Mouse (Mus musculus) CH12.LX (cell line): ENCODE results near the gene Prss2. TPM values are rescaled to one million over a fixed set of nuclear protein-coding genes. Genes with fewer than 3 reads are reported as not detected.
"Not testable (repeated sequence)": the region's sequence is repeated elsewhere in the genome, so short reads cannot be mapped to it uniquely, and the experiment has no call there.

Experiments
- DNase-seq: peaks from one replicate; pipeline ENCODE4 v3.0.0-alpha.2; 2013; ENCODE audit errors: extremely low read depth
- H3K27ac ChIP-seq: 2 replicates; pipeline ENCODE4 v1.5.1; 2012; ENCODE audit warnings: low read depth, mild to moderate bottlenecking, control low read depth, moderate library complexity; ENCODE audit not compliant: insufficient read depth
- H3K27me3 ChIP-seq: replicated peaks from 2 replicates; pipeline ENCODE3; 2012; ENCODE audit warnings: inconsistent platforms
- H3K36me3 ChIP-seq, 2 experiments: replicated peaks in 1 of 2; 2 replicates each; pipeline versions ENCODE3 to v1.6.1; 2012; ENCODE audit warnings: inconsistent platforms in 1 of 2, low read length in 1 of 2, mild to moderate bottlenecking in 1 of 2, mixed read lengths in 1 of 2, moderate library complexity in 1 of 2; ENCODE audit not compliant: control insufficient read depth in 1 of 2, insufficient read depth in 1 of 2
- H3K4me1 ChIP-seq, 2 experiments: 2 replicates each; pipeline ENCODE4 v1.6.1; 2012; ENCODE audit warnings: inconsistent platforms in 1 of 2, moderate library complexity in 1 of 2; ENCODE audit not compliant: insufficient read depth in 2 of 2, control insufficient read depth in 1 of 2
- H3K4me2 ChIP-seq: 2 replicates; pipeline ENCODE4 v1.6.1; 2012; ENCODE audit warnings: low read depth, mild to moderate bottlenecking, control low read depth; ENCODE audit not compliant: poor library complexity, insufficient read depth, severe bottlenecking
- H3K4me3 ChIP-seq, 3 experiments: fragments of 150-350 bp in 1 of 3; sonication (generic) in 1 of 3; replicated peaks in 1 of 3; 2 replicates each; pipeline versions ENCODE3 to v1.5.1; 2011 to 2012; ENCODE audit warnings: low read depth in 2 of 3, low read length in 2 of 3, mild to moderate bottlenecking in 2 of 3, moderate library complexity in 2 of 3, control low read depth in 1 of 3, improper control_type of control experiment in 1 of 3, inconsistent platforms in 1 of 3, mixed read lengths in 1 of 3; ENCODE audit not compliant: poor library complexity in 1 of 3
- H3K79me2 ChIP-seq: replicated peaks from 2 replicates; pipeline ENCODE4 v1.6.1; 2012; ENCODE audit warnings: mild to moderate bottlenecking, moderate library complexity; ENCODE audit not compliant: control insufficient read depth, poor library complexity, insufficient read depth, severe bottlenecking; ENCODE audit errors: extremely low read depth
- H3K9ac ChIP-seq: 2 replicates; pipeline ENCODE4 v1.6.1; 2012; ENCODE audit warnings: low read depth, mild to moderate bottlenecking, control low read depth, moderate library complexity; ENCODE audit not compliant: insufficient read depth
- H3K9me3 ChIP-seq: replicated peaks from 2 replicates; pipeline ENCODE3; 2012; ENCODE audit warnings: low read length, inconsistent platforms, mixed read lengths
- CTCF ChIP-seq, 2 experiments: IDR thresholded peaks in 1 of 2; conservative IDR thresholded peaks in 1 of 2; 2 replicates each; pipeline ENCODE4 v1.5.1; 2011 to 2012; ENCODE audit warnings: low read depth in 2 of 2, low read length in 2 of 2, improper control_type of control experiment in 1 of 2, inconsistent platforms in 1 of 2, mild to moderate bottlenecking in 1 of 2, moderate library complexity in 1 of 2
- E2F4 ChIP-seq: IDR thresholded peaks from 2 replicates; pipeline ENCODE4 v1.6.1; 2011; ENCODE audit warnings: low read depth, low read length, improper control_type of control experiment; ENCODE audit not compliant: insufficient replicate concordance
- EP300 ChIP-seq: IDR thresholded peaks from 2 replicates; pipeline ENCODE4 v1.6.1; 2011; ENCODE audit warnings: low read length, improper control_type of control experiment
- JUN ChIP-seq: IDR thresholded peaks from 2 replicates; pipeline ENCODE4 v1.6.1; 2011; ENCODE audit warnings: low read depth, mild to moderate bottlenecking, low read length, improper control_type of control experiment, moderate library complexity; ENCODE audit not compliant: insufficient read depth
- JUND ChIP-seq: conservative IDR thresholded peaks from 2 replicates; pipeline ENCODE4 v1.6.1; 2011; ENCODE audit warnings: low read depth, low read length, improper control_type of control experiment
- KAT2A ChIP-seq: IDR thresholded peaks from 2 replicates; pipeline ENCODE4 v1.6.1; 2012; ENCODE audit warnings: low read length, improper control_type of control experiment, inconsistent platforms; ENCODE audit not compliant: insufficient replicate concordance
- MAFK ChIP-seq: IDR thresholded peaks from 2 replicates; pipeline ENCODE4 v1.6.1; 2011; ENCODE audit warnings: low read length, improper control_type of control experiment; ENCODE audit not compliant: insufficient replicate concordance
- MAZ ChIP-seq: IDR thresholded peaks from 2 replicates; pipeline ENCODE4 v1.6.1; 2012; ENCODE audit warnings: low read depth, mild to moderate bottlenecking, inconsistent platforms, low read length, improper control_type of control experiment, moderate library complexity
- MEF2A ChIP-seq: IDR thresholded peaks from 2 replicates; pipeline ENCODE4 v1.6.1; 2014; ENCODE audit warnings: low read depth, mild to moderate bottlenecking, inconsistent platforms, low read length, improper control_type of control experiment, borderline replicate concordance
- MYC ChIP-seq: IDR thresholded peaks from 2 replicates; pipeline ENCODE4 v1.6.1; 2011; ENCODE audit warnings: low read depth, mild to moderate bottlenecking, improper control_type of control experiment, low read length
- NRF1 ChIP-seq: IDR thresholded peaks from 2 replicates; pipeline ENCODE4 v1.6.1; 2014; ENCODE audit warnings: low read depth, mild to moderate bottlenecking, inconsistent platforms, low read length, improper control_type of control experiment, moderate library complexity
- POLR2A ChIP-seq: IDR thresholded peaks from 2 replicates; pipeline ENCODE4 v1.6.1; 2011; ENCODE audit warnings: low read depth, mild to moderate bottlenecking, improper control_type of control experiment, low read length
- POLR2AphosphoS2 ChIP-seq: IDR thresholded peaks from 2 replicates; pipeline ENCODE4 v1.6.1; 2011; ENCODE audit warnings: low read depth, low read length, improper control_type of control experiment
- RAD21 ChIP-seq: IDR thresholded peaks from 2 replicates; pipeline ENCODE4 v1.6.1; 2011; ENCODE audit warnings: low read depth, mild to moderate bottlenecking, low read length, improper control_type of control experiment, moderate library complexity
- RCOR1 ChIP-seq: conservative IDR thresholded peaks from 2 replicates; pipeline ENCODE4 v1.6.1; 2012; ENCODE audit warnings: low read depth, mild to moderate bottlenecking, inconsistent platforms, low read length, improper control_type of control experiment
- ZC3H11A ChIP-seq: IDR thresholded peaks from 2 replicates; pipeline ENCODE4 v1.6.1; 2012; ENCODE audit warnings: low read depth, mild to moderate bottlenecking, inconsistent platforms, low read length, improper control_type of control experiment
- ZMIZ1 ChIP-seq: IDR thresholded peaks from 2 replicates; pipeline ENCODE4 v1.6.1; 2012; ENCODE audit warnings: low read depth, mild to moderate bottlenecking, inconsistent platforms, low read length, improper control_type of control experiment
- ZNF384 ChIP-seq: IDR thresholded peaks from 2 replicates; pipeline ENCODE4 v1.6.1; 2012; ENCODE audit warnings: low read depth, low read length, improper control_type of control experiment, inconsistent platforms
- dilution Hi-C: fragments of 300-500 bp; cut with MboI; formaldehyde crosslinking; loops from 2 replicates; pipeline ENCODE4 v1.14.3; 2020; ENCODE audit warnings: low sequenced_read_pairs; ENCODE audit not compliant: extremely low pct_unique_long_range_greater_than_20kb, extremely low pct_ligation_motif_present
- in situ Hi-C: fragments of 300-500 bp; cut with MboI; formaldehyde crosslinking; loops from 3 replicates; pipeline ENCODE4 v1.14.3; 2019; ENCODE audit warnings: low sequenced_read_pairs, low pct_ligation_motif_present, low pct_unique_long_range_greater_than_20kb, mixed read lengths
- polyA plus RNA-seq: library from polyadenylated mRNA; unstranded; fragments of >175 nt; gene quantifications from 2 replicates; pipeline ENCODE4 v1.2.1, GENCODE M21; 2012; ENCODE audit warnings: low read depth; ENCODE audit not compliant: insufficient read length
- total RNA-seq, 2 experiments: library from RNA; depleted of rRNA; stranded (reverse); fragments of 300-350 nt in 1 of 2; fragments of >200 nt in 1 of 2; gene quantifications; 2 replicates each; pipeline ENCODE4 v1.2.3; 2012 to 2014

Prss2 gene
- total and polyA plus RNA-seq, 3 experiments = not detected

GRCm38 (mm10) chr6:41527402-41527801, 5.8 kb downstream of the Prss2 start:
- Histone ChIP-seq H3K4me1 (peaks cover 0 to 10% of the 10 kb centered on the region in 2 experiments; a peak in 1 of 4 replicates), H3K4me2 (no peak overlapping the region), H3K79me2 (no peaks in the 10 kb centered on the region), H3K9ac (no peak overlapping the region), H3K4me3 (no peak overlapping the region), H3K27me3 (no peaks in the 10 kb centered on the region), H3K27ac (no peak overlapping the region), H3K9me3 (no peaks in the 10 kb centered on the region), H3K36me3 (no peaks in the 10 kb centered on the region)
- in situ Hi-C loops (no loop called here), dilution Hi-C loops (no loop called here)
- TF ChIP-seq MEF2A (no peak), KAT2A (no peak), EP300 (no peak), JUND (no peak), NRF1 (no peak), MAFK (no peak), ZC3H11A (no peak), RAD21 (no peak), POLR2AphosphoS2 (no peak), MYC (no peak), MAZ (no peak), E2F4 (no peak), POLR2A (no peak)
- DNase-seq = no peak

- H3K4me2 ChIP-seq, in situ Hi-C loops, H3K36me3 ChIP-seq, H3K79me2 ChIP-seq, H3K9ac ChIP-seq, H3K27me3 ChIP-seq, H3K9me3 ChIP-seq, H3K4me3 ChIP-seq, H3K27ac ChIP-seq, dilution Hi-C loops: not testable (repeated sequence)
- DNase-seq = peak; percentile 12
- peaks cover 0 to 10% of the 10 kb centered on the region in 2 experiments; a peak in 1 of 4 replicates for H3K4me1 ChIP-seq
- TF ChIP-seq CTCF (conservative IDR thresholded peaks at IDR 0.05 in 1 of 2, IDR thresholded peaks at IDR 0.05 in 1 of 2; ENCODE audit: low read depth in 2 of 2, low read length in 2 of 2) (peak in 1 of 2 experiments; percentile 39; a peak in 2 of 4 replicates), RAD21 (peak; percentile 27), ZNF384 (0 out of 2 replicates have a peak, but pooled peaks have one; percentile 15)
These were observed 8.4 kb downstream of the Prss2 start for GRCm38 (mm10) chr6:41529987-41530386.

- no peaks in the 10 kb centered on the region for H3K36me3 ChIP-seq
These were observed 10.6 kb downstream of the Prss2 start for GRCm38 (mm10) chr6:41532181-41532580.

More at GRCm38 (mm10) chr6:41532181-41532580, 10.6 kb downstream of the Prss2 start:
- no peaks in the 10 kb centered on the region for H3K9me3 ChIP-seq
- no peak overlapping the region for H3K4me2 ChIP-seq
- no peak for TF ChIP-seq JUND
- TF ChIP-seq RCOR1 = no peak
- no peak for TF ChIP-seq ZMIZ1
- TF ChIP-seq JUN = no peak
- H3K27me3 ChIP-seq = no peaks in the 10 kb centered on the region
- dilution Hi-C loops = no loop called here
- H3K9ac ChIP-seq = no peak overlapping the region
- in situ Hi-C loops = no loop called here
- H3K79me2 ChIP-seq = no peaks in the 10 kb centered on the region
- peaks cover 0 to 10% of the 10 kb centered on the region in 2 experiments; a peak in 1 of 4 replicates for H3K4me1 ChIP-seq
- H3K4me3 ChIP-seq = no peak overlapping the region
- DNase-seq = no peak
- no peak overlapping the region for H3K27ac ChIP-seq
